15 mouse cellular contexts compared by ENCODE assay signal in genomic region chr16:94059820-94060219, GRCm38 (mm10). TPM values are rescaled to one million over a fixed set of nuclear protein-coding genes. Genes with fewer than 3 reads are reported as not detected.
DNase-seq lines count a peak whose midpoint lies in the region; ATAC-seq lines count a peak whose summit lies in the region.
"Had no signal": no experiment of that assay in that cellular context is flagged by ENCODE, and none has a peak within 500 bp of the region (broad histone marks: within the 10 kb centered on the region; RNA-seq: fewer than 3 reads in every experiment).

No protein-coding gene starts in this region.

- H3K4me1 ChIP-seq in lung, embryonic 16.5 days (replicated peaks; ENCODE audit: control insufficient read depth, insufficient read depth, low read length): 0 out of 2 replicates have a peak, but pooled peaks cover 6% of the 10 kb centered on the region
- H3K4me1 ChIP-seq in kidney, embryonic 14.5 days (ENCODE audit: control insufficient read depth, insufficient read depth, low read length): no peaks in the 10 kb centered on the region
- no peaks in the 10 kb centered on the region for H3K4me1 ChIP-seq in midbrain, embryonic 11.5 days (ENCODE audit: control insufficient read depth, insufficient read depth, low read length)
- H3K4me1 ChIP-seq: liver, embryonic 12.5 days had no signal

- ATAC-seq in lung, embryonic 16.5 days (ENCODE audit: low read depth): peak; percentile 59
- ATAC-seq in kidney, embryonic 14.5 days (ENCODE audit: low FRiP score, low TSS enrichment): peak; percentile 11; the same call in 1 of the 2 replicates
- no peak for ATAC-seq in midbrain, embryonic 11.5 days (ENCODE audit: low FRiP score)
- ATAC-seq: liver, embryonic 12.5 days had no signal

- H3K9ac ChIP-seq in lung, embryonic 16.5 days (ENCODE audit: low read length): no peak overlapping the region
- no peak overlapping the region for H3K9ac ChIP-seq in kidney, embryonic 14.5 days (ENCODE audit: low read depth, low read length)
- no peak overlapping the region for H3K9ac ChIP-seq in midbrain, embryonic 11.5 days (ENCODE audit: low read length)
- H3K9ac ChIP-seq: hindbrain, embryonic 13.5 days; liver, embryonic 12.5 days had no signal

- H3K4me3 ChIP-seq in lung, embryonic 16.5 days (ENCODE audit: low read length): no peak overlapping the region
- no peak overlapping the region for H3K4me3 ChIP-seq in kidney, embryonic 14.5 days (ENCODE audit: low read length)
- no peak overlapping the region for H3K4me3 ChIP-seq in midbrain, embryonic 11.5 days (ENCODE audit: low read depth, low read length)
- H3K4me3 ChIP-seq: erythroblast, embryonic 14.5 days; hindbrain, embryonic 13.5 days; liver, embryonic 12.5 days had no signal

- no peaks in the 10 kb centered on the region for H3K27me3 ChIP-seq in lung, embryonic 16.5 days (ENCODE audit: control insufficient read depth, insufficient read depth, low read depth, low read length)
- H3K27me3 ChIP-seq in kidney, embryonic 14.5 days (ENCODE audit: control insufficient read depth, insufficient read depth, low read length): no peaks in the 10 kb centered on the region
- no peaks in the 10 kb centered on the region for H3K27me3 ChIP-seq in midbrain, embryonic 11.5 days (ENCODE audit: control insufficient read depth, insufficient read depth, low read length)
- H3K27me3 ChIP-seq: liver, embryonic 12.5 days had no signal

- no peak overlapping the region for H3K27ac ChIP-seq in lung, embryonic 16.5 days (ENCODE audit: low read length)
- H3K27ac ChIP-seq in kidney, embryonic 14.5 days (ENCODE audit: low read depth, low read length): no peak overlapping the region
- H3K27ac ChIP-seq in midbrain, embryonic 11.5 days (ENCODE audit: low read depth, low read length): no peak overlapping the region
- H3K27ac ChIP-seq: hindbrain, embryonic 13.5 days; liver, embryonic 12.5 days had no signal

- H3K9me3 ChIP-seq in lung, embryonic 16.5 days (ENCODE audit: control insufficient read depth, low read length): no peaks in the 10 kb centered on the region
- H3K9me3 ChIP-seq in kidney, embryonic 14.5 days (ENCODE audit: control insufficient read depth, low read length): peaks cover 4% of the 10 kb centered on the region; the same call in 1 of the 2 replicates
- H3K9me3 ChIP-seq in midbrain, embryonic 11.5 days (ENCODE audit: control insufficient read depth, low read length): no peaks in the 10 kb centered on the region
- H3K9me3 ChIP-seq: hindbrain, embryonic 13.5 days; liver, embryonic 12.5 days had no signal

- no peak overlapping the region for H3K4me2 ChIP-seq in lung, embryonic 16.5 days (ENCODE audit: low read depth, low read length)
- H3K4me2 ChIP-seq in kidney, embryonic 14.5 days (replicated peaks; ENCODE audit: low read depth, low read length): no peak overlapping the region
- H3K4me2 ChIP-seq in midbrain, embryonic 11.5 days: no peak overlapping the region
- H3K4me2 ChIP-seq: hindbrain, embryonic 13.5 days; liver, embryonic 12.5 days had no signal

- WGBS in lung, embryonic 16.5 days: 53% methylated on average over 9 of the region's 9 CpGs
- 43% methylated on average over 9 of the region's 9 CpGs for WGBS in kidney, embryonic 14.5 days
- 77% methylated on average over 9 of the region's 9 CpGs for WGBS in midbrain, embryonic 11.5 days

- no peaks in the 10 kb centered on the region for H3K36me3 ChIP-seq in lung, embryonic 16.5 days (ENCODE audit: control insufficient read depth, insufficient read depth, low read length)
- no peaks in the 10 kb centered on the region for H3K36me3 ChIP-seq in kidney, embryonic 14.5 days (ENCODE audit: control insufficient read depth, insufficient read depth, low read length)
- H3K36me3 ChIP-seq in midbrain, embryonic 11.5 days (ENCODE audit: control insufficient read depth, insufficient read depth, low read length): no peaks in the 10 kb centered on the region
- H3K36me3 ChIP-seq: hindbrain, embryonic 13.5 days; liver, embryonic 12.5 days had no signal

- peak; percentile 31 for DNase-seq in gastrocnemius, adult 18-20 months (ENCODE audit: low spot score)
- DNase-seq in gastrocnemius, postnatal 10 days: no peak
- DNase-seq in lung, adult 18-20 months: no peak
- DNase-seq in midbrain, embryonic 11.5 days (ENCODE audit: low spot score, missing footprints): no peak
- no peak for DNase-seq in right cerebral cortex, postnatal 10 days (ENCODE audit: low spot score in 2 of 2)
- DNase-seq in adrenal gland, postnatal 14 days: no peak
- DNase-seq: adrenal gland, postnatal 36 days; cerebellum, adult 18-20 months; thymus, adult 2 months had no signal

RNA-seq across cellular contexts. Expression of gene Sim2, which starts 24.9 kb away (rescaled TPM):
- 10 to 100 TPM; 12.2 to 16.4 TPM for total RNA-seq in gastrocnemius, adult 18-20 months (2021)
- total RNA-seq in gastrocnemius, postnatal 10 days (2021): 10 to 100 TPM; 11.9 to 13.2 TPM
- polyA plus RNA-seq in lung, embryonic 16.5 days (2015; fragmentation: Nextera tagmentation; extraction: Ambion mirVana): 0.11 and 0.13 TPM in 2 replicates
- 2.2 and 2.5 TPM in 2 replicates for polyA plus RNA-seq in kidney, embryonic 14.5 days (2014; fragmentation: Nextera tagmentation; extraction: Ambion mirVana)
- polyA plus RNA-seq in midbrain, embryonic 11.5 days (2014; fragmentation: Nextera tagmentation; extraction: Ambion mirVana): 1.8 and 2.3 TPM in 2 replicates
- not detected in 2 replicates for total RNA-seq in adrenal gland, postnatal 14 days (2021)
- total RNA-seq: adrenal gland, postnatal 36 days had no signal
- polyA plus RNA-seq: erythroblast, embryonic 14.5 days; hindbrain, embryonic 13.5 days; liver, embryonic 12.5 days had no signal

RNA-seq across cellular contexts. Expression of gene Cldn14, which starts 51.2 kb away (rescaled TPM):
- not detected for total RNA-seq in gastrocnemius, adult 18-20 months (2021)
- under 1 TPM in 1 of 2 experiments, not detected in 1; 0.16 TPM for total RNA-seq in gastrocnemius, postnatal 10 days (2021)
- not detected in 2 replicates for polyA plus RNA-seq in lung, embryonic 16.5 days (2015; fragmentation: Nextera tagmentation; extraction: Ambion mirVana)
- polyA plus RNA-seq in kidney, embryonic 14.5 days (2014; fragmentation: Nextera tagmentation; extraction: Ambion mirVana): not detected in 2 replicates
- polyA plus RNA-seq in midbrain, embryonic 11.5 days (2014; fragmentation: Nextera tagmentation; extraction: Ambion mirVana): not detected in 2 replicates
- 2.4 TPM in 1 of 2 replicates, not detected in the other for total RNA-seq in adrenal gland, postnatal 14 days (2021)
- total RNA-seq: adrenal gland, postnatal 36 days; megakaryocyte progenitor cell, adult 5-6 weeks had no signal
- polyA plus RNA-seq: hindbrain, embryonic 13.5 days had no signal

Comparison
In these comparisons a context has a peak if more than half of its experiments do, and no peak if none do; other contexts are left out.
1. RNA of gene Sim2, which starts 24.9 kb away (total RNA-seq): 12.2 to 16.4 TPM in gastrocnemius, adult 18-20 months and 11.9 to 13.2 TPM in gastrocnemius, postnatal 10 days; not detected in adrenal gland, postnatal 14 days; every median in the first group is over 10 times any median in the second.